ENCODE assay signal across 8 mouse cellular contexts in the genomic region with DNA sequence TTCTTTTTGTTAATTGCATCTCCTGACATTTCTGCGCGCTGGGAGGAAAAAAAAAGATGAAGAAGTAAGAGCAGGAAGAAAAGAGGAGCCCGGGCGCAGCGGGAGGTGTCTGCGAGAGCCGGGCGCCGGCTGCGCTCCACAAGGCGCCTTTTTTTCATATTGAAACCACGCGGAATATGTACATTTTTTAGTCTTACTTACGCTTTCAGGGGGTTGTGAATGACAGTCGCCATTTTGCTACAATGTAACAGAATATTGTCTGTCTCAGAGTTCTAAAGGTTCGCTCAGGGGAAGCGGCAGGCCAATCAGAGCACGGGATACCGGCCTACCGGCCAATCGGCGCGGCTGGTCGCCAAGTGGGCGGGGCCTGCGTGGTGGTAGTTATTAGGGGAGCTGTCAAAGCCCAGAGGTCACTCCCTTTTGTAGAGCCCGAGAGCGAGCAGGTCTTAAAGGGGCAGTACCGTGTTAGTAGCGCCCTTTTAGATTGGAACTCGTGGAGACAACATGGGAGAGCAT. TPM values are rescaled to one million over a fixed set of nuclear protein-coding genes. Genes with fewer than 3 reads are reported as not detected.
DNase-seq lines count a peak whose midpoint lies in the region; ATAC-seq and TF ChIP-seq lines count a peak whose summit lies in the region.

TSS of gene Dpf3 (minus strand) at position 241 of the 516 bp plus-strand sequence.

- peak within 1 kb of the TSS; percentile 52 to 83 (median 62) for H3K4me3 ChIP-seq in CH12.LX (replicated peaks in 1 of 3; ENCODE audit: low read depth in 2 of 3, low read length in 2 of 3, poor library complexity in 1 of 3)
- H3K4me3 ChIP-seq in forebrain, embryonic 11.5 days (ENCODE audit: low read depth, low read length): peak within 1 kb of the TSS; percentile 65
- H3K4me3 ChIP-seq in heart, postnatal 0 days (ENCODE audit: low read depth, low read length): peak within 1 kb of the TSS; percentile 93
- H3K4me3 ChIP-seq in liver, embryonic 16.5 days (ENCODE audit: low read depth, low read length): peak within 1 kb of the TSS; percentile 88
- peak within 1 kb of the TSS; percentile 79 for H3K4me3 ChIP-seq in neural tube, embryonic 13.5 days
- peak within 1 kb of the TSS; percentile 82 for H3K4me3 ChIP-seq in testis, adult 2 months (ENCODE audit: control insufficient read depth, low read depth, low read length)

- peak; percentile 32 for TF ChIP-seq POLR2A in CH12.LX (IDR thresholded peaks at IDR 0.05; ENCODE audit: low read depth, low read length)
- 0 out of 2 replicates have a peak, but pooled peaks have one; percentile 44 for TF ChIP-seq POLR2A in testis, adult 2 months (IDR thresholded peaks at IDR 0.05; ENCODE audit: control insufficient read depth, low read depth, low read length)

- peak; percentile 94 for ATAC-seq in forebrain, embryonic 11.5 days (replicated peaks; ENCODE audit: low FRiP score)
- peak; percentile 96 for ATAC-seq in heart, postnatal 0 days (ENCODE audit: insufficient read depth, low read depth)
- peak; percentile 97 for ATAC-seq in liver, embryonic 16.5 days (ENCODE audit: low read depth)
- ATAC-seq in neural tube, embryonic 13.5 days (ENCODE audit: low read depth): peak; percentile 89

- DNase-seq in CH12.LX (ENCODE audit: extremely low read depth): peak; percentile 95
- peak; percentile 96 for DNase-seq in c-Kit-positive CD71-positive TER-119-negative erythroid progenitor cells, embryonic 14.5 days (ENCODE audit: low read depth)
- DNase-seq in forebrain, embryonic 11.5 days (ENCODE audit: low spot score): peak; percentile 99
- peak; percentile 98 for DNase-seq in heart, postnatal 0 days (ENCODE audit: low spot score)
- peak; percentile 100 for DNase-seq in kidney, postnatal 4 days

- no peaks in the 10 kb centered on the region for H3K79me2 ChIP-seq in CH12.LX (replicated peaks; ENCODE audit: control insufficient read depth, extremely low read depth, insufficient read depth, poor library complexity, severe bottlenecking)

- H3K4me2 ChIP-seq in CH12.LX (ENCODE audit: insufficient read depth, low read depth, poor library complexity, severe bottlenecking): peak within 1 kb of the TSS; percentile 96
- H3K4me2 ChIP-seq in forebrain, embryonic 11.5 days (ENCODE audit: low read depth, low read length, severe bottlenecking): peak within 1 kb of the TSS; percentile 99
- H3K4me2 ChIP-seq in heart, postnatal 0 days (ENCODE audit: low read depth, low read length): peak within 1 kb of the TSS; percentile 99
- peak within 1 kb of the TSS; percentile 90 for H3K4me2 ChIP-seq in liver, embryonic 16.5 days (ENCODE audit: low read depth, low read length)
- peak within 1 kb of the TSS; percentile 98 for H3K4me2 ChIP-seq in neural tube, embryonic 13.5 days

- H3K9me3 ChIP-seq in CH12.LX (replicated peaks; ENCODE audit: low read length): peaks cover 8% of the 10 kb centered on the region
- no peaks in the 10 kb centered on the region; the same call in 1 of the 2 replicates for H3K9me3 ChIP-seq in forebrain, embryonic 11.5 days (ENCODE audit: control insufficient read depth, low read length)
- peaks cover 6% of the 10 kb centered on the region for H3K9me3 ChIP-seq in heart, postnatal 0 days (replicated peaks; ENCODE audit: control insufficient read depth, low read length)
- H3K9me3 ChIP-seq in liver, embryonic 16.5 days (replicated peaks; ENCODE audit: control insufficient read depth, low read length): peaks cover 4% of the 10 kb centered on the region
- 0 out of 2 replicates have a peak, but pooled peaks cover 5% of the 10 kb centered on the region for H3K9me3 ChIP-seq in neural tube, embryonic 13.5 days

- no peak within 1 kb of the TSS for H3K27ac ChIP-seq in CH12.LX (ENCODE audit: insufficient read depth, low read depth)
- H3K27ac ChIP-seq in forebrain, embryonic 11.5 days (ENCODE audit: low read depth, low read length): peak within 1 kb of the TSS; percentile 7; the same call in 1 of the 2 replicates
- peak within 1 kb of the TSS; percentile 94 for H3K27ac ChIP-seq in heart, postnatal 0 days (ENCODE audit: low read depth)
- peak within 1 kb of the TSS; percentile 82 for H3K27ac ChIP-seq in liver, embryonic 16.5 days (ENCODE audit: low read length)
- peak within 1 kb of the TSS; percentile 93 for H3K27ac ChIP-seq in neural tube, embryonic 13.5 days (replicated peaks)
- peak within 1 kb of the TSS; percentile 71 for H3K27ac ChIP-seq in testis, adult 2 months (ENCODE audit: control insufficient read depth, insufficient read depth, low read depth, low read length)

- TF ChIP-seq RAD21 in CH12.LX (IDR thresholded peaks at IDR 0.05; ENCODE audit: low read depth, low read length): no peak

- in situ Hi-C loops in CH12.LX (cut with MboI; ENCODE audit: low pct_ligation_motif_present, low pct_unique_long_range_greater_than_20kb, low sequenced_read_pairs): no loop called here

- dilution Hi-C loops in CH12.LX (cut with MboI; ENCODE audit: extremely low pct_ligation_motif_present, extremely low pct_unique_long_range_greater_than_20kb, low sequenced_read_pairs): no loop called here

- under 1% methylated on average over 31 of the region's 31 CpGs for WGBS in forebrain, embryonic 11.5 days
- WGBS in heart, postnatal 0 days: under 1% methylated on average over 31 of the region's 31 CpGs
- WGBS in liver, embryonic 16.5 days (ENCODE audit: insufficient replicate concordance): under 1% methylated on average over 31 of the region's 31 CpGs
- under 1% methylated on average over 31 of the region's 31 CpGs for WGBS in neural tube, embryonic 13.5 days

- H3K27me3 ChIP-seq in CH12.LX (replicated peaks): peaks cover 19% of the 10 kb centered on the region
- H3K27me3 ChIP-seq in forebrain, embryonic 11.5 days (ENCODE audit: control insufficient read depth, insufficient read depth, low read length): peaks cover 13% of the 10 kb centered on the region; the same call in 1 of the 2 replicates
- peaks cover 5% of the 10 kb centered on the region; the same call in 1 of the 2 replicates for H3K27me3 ChIP-seq in heart, postnatal 0 days (ENCODE audit: control insufficient read depth, insufficient read depth, low read length)
- H3K27me3 ChIP-seq in liver, embryonic 16.5 days (ENCODE audit: control insufficient read depth, insufficient read depth, low read depth, low read length): peaks cover 27% of the 10 kb centered on the region
- H3K27me3 ChIP-seq in neural tube, embryonic 13.5 days: no peaks in the 10 kb centered on the region
- H3K27me3 ChIP-seq in testis, adult 2 months (ENCODE audit: control insufficient read depth, insufficient read depth, low read length): peaks cover 10% of the 10 kb centered on the region

- TF ChIP-seq CTCF in CH12.LX (conservative IDR thresholded peaks at IDR 0.05 in 1 of 2, IDR thresholded peaks at IDR 0.05 in 1 of 2; ENCODE audit: low read depth in 2 of 2, low read length in 2 of 2): no peak
- TF ChIP-seq CTCF in heart, postnatal 0 days (IDR thresholded peaks at IDR 0.05; ENCODE audit: low read depth): no peak
- no peak for TF ChIP-seq CTCF in testis, adult 2 months (IDR thresholded peaks at IDR 0.05; ENCODE audit: control insufficient read depth, insufficient read depth, insufficient replicate concordance, low read depth, low read length)

- no peaks in the 10 kb centered on the region for H3K36me3 ChIP-seq in CH12.LX (replicated peaks in 1 of 2; ENCODE audit: control insufficient read depth in 1 of 2, insufficient read depth in 1 of 2, low read length in 1 of 2)
- no peaks in the 10 kb centered on the region for H3K36me3 ChIP-seq in forebrain, embryonic 11.5 days (ENCODE audit: control insufficient read depth, insufficient read depth, low read length)
- no peaks in the 10 kb centered on the region for H3K36me3 ChIP-seq in heart, postnatal 0 days (replicated peaks; ENCODE audit: control insufficient read depth, insufficient read depth, low read length)
- no peaks in the 10 kb centered on the region for H3K36me3 ChIP-seq in liver, embryonic 16.5 days (ENCODE audit: control insufficient read depth, insufficient read depth)
- H3K36me3 ChIP-seq in neural tube, embryonic 13.5 days: no peaks in the 10 kb centered on the region
- no peaks in the 10 kb centered on the region for H3K36me3 ChIP-seq in testis, adult 2 months (ENCODE audit: control insufficient read depth, insufficient read depth, low read length)

- H3K9ac ChIP-seq in CH12.LX (ENCODE audit: insufficient read depth, low read depth): peak within 1 kb of the TSS; percentile 19; the same call in 1 of the 2 replicates
- H3K9ac ChIP-seq in forebrain, embryonic 11.5 days (ENCODE audit: low read length): peak within 1 kb of the TSS; percentile 61
- H3K9ac ChIP-seq in heart, postnatal 0 days (replicated peaks; ENCODE audit: low read depth, low read length): peak within 1 kb of the TSS; percentile 80
- peak within 1 kb of the TSS; percentile 81 for H3K9ac ChIP-seq in liver, embryonic 16.5 days (ENCODE audit: low read depth, low read length)
- peak within 1 kb of the TSS; percentile 83 for H3K9ac ChIP-seq in neural tube, embryonic 13.5 days

- H3K4me1 ChIP-seq in CH12.LX (ENCODE audit: control insufficient read depth in 1 of 2, insufficient read depth in 2 of 2): peaks cover 0 to 11% of the 10 kb centered on the region in 2 experiments; a peak in 2 of 4 replicates
- peaks cover 12% of the 10 kb centered on the region for H3K4me1 ChIP-seq in forebrain, embryonic 11.5 days (replicated peaks; ENCODE audit: control insufficient read depth, insufficient read depth, low read length)
- peaks cover 24% of the 10 kb centered on the region; the same call in 1 of the 2 replicates for H3K4me1 ChIP-seq in heart, postnatal 0 days (ENCODE audit: control insufficient read depth, insufficient read depth)
- H3K4me1 ChIP-seq in liver, embryonic 16.5 days (ENCODE audit: control insufficient read depth, low read depth, low read length): peaks cover 35% of the 10 kb centered on the region
- peaks cover 29% of the 10 kb centered on the region for H3K4me1 ChIP-seq in neural tube, embryonic 13.5 days (replicated peaks)
- H3K4me1 ChIP-seq in testis, adult 2 months (ENCODE audit: control insufficient read depth, insufficient read depth, low read length): peaks cover 21% of the 10 kb centered on the region

- TF ChIP-seq EP300 in CH12.LX (IDR thresholded peaks at IDR 0.05; ENCODE audit: low read length): no peak
- TF ChIP-seq EP300 in heart, postnatal 0 days (IDR thresholded peaks at IDR 0.05; ENCODE audit: low read depth): 0 out of 2 replicates have a peak, but pooled peaks have one; percentile 23

TF ChIP-seq in CH12.LX, 34 proteins besides CTCF, POLR2A, EP300 and RAD21 (continues in another document):
- TF ChIP-seq ZC3H11A (IDR thresholded peaks at IDR 0.05; ENCODE audit: low read depth, low read length): no peak

RNA-seq across cellular contexts. Expression of gene Dpf3, which starts in this region (rescaled TPM):
- total RNA-seq in CH12.LX (2012; rRNA removed): 0.42 TPM in 2 replicates
- total RNA-seq in CH12.LX (2014; rRNA removed): 0.85 and 1.2 TPM in 2 replicates
- polyA plus RNA-seq in CH12.LX (2012; ENCODE audit: insufficient read length, low read depth): 1.2 and 3.2 TPM in 2 replicates
- 4.4 and 4.6 TPM in 2 replicates for polyA plus RNA-seq in forebrain, embryonic 11.5 days (2014; fragmentation: Nextera tagmentation; extraction: Ambion mirVana)
- total RNA-seq in heart, postnatal 0 days (2014; rRNA removed; ENCODE audit: low replicate concordance): 5.2 and 14.4 TPM in 2 replicates
- polyA plus RNA-seq in heart, postnatal 0 days (2015; fragmentation: Nextera tagmentation; extraction: Ambion mirVana): 15.3 and 18.5 TPM in 2 replicates
- polyA plus RNA-seq in liver, embryonic 16.5 days (2015; fragmentation: Nextera tagmentation; extraction: Ambion mirVana): 7.1 and 7.8 TPM in 2 replicates
- polyA plus RNA-seq in neural tube, embryonic 13.5 days (2015; fragmentation: Nextera tagmentation; extraction: Ambion mirVana): 20.8 and 21.7 TPM in 2 replicates
- polyA plus RNA-seq in testis, adult 2 months (2012; rRNA removed): 23.1 and 26.0 TPM in 2 replicates

Comparison
In these comparisons a context has a peak if more than half of its experiments do, and no peak if none do; other contexts are left out.
1. H3K9ac ChIP-seq: peak in every context shown above with its lines; median percentile 83 in neural tube, embryonic 13.5 days; 81 in liver, embryonic 16.5 days; 80 in heart, postnatal 0 days; 61 in forebrain, embryonic 11.5 days; 19 in CH12.LX.